ENCODE assay signal across 8 mouse cellular contexts in genomic region chr11:5877921-5878526, GRCm38 (mm10). TPM values are rescaled to one million over a fixed set of nuclear protein-coding genes. Genes with fewer than 3 reads are reported as not detected.
DNase-seq lines count a peak whose midpoint lies in the region; ATAC-seq lines count a peak whose summit lies in the region.

Gene Pold2, minus strand, starts transcription at chr11:5878292.

- H3K4me3 ChIP-seq in hindbrain, embryonic 16.5 days (ENCODE audit: low read length), result peak within 1 kb of the TSS; percentile 82
- H3K4me3 ChIP-seq in macrophage (ENCODE audit: inconsistent target), result peak within 1 kb of the TSS; percentile 58

- H3K36me3 ChIP-seq in hindbrain, embryonic 16.5 days (ENCODE audit: control insufficient read depth, insufficient read depth, low read length), result peaks cover 18% of the 10 kb centered on the region
- H3K36me3 ChIP-seq in macrophage (ENCODE audit: inconsistent target), result peaks cover 7% of the 10 kb centered on the region; the same call in 1 of the 2 replicates

- under 1% methylated on average over 52 of the region's 52 CpGs for WGBS in hindbrain, embryonic 16.5 days
- 1% methylated on average over 48 of the region's 52 CpGs for WGBS in macrophage (ENCODE audit: missing documents)

- peak; percentile 99 for ATAC-seq in hindbrain, embryonic 16.5 days

- H3K9ac ChIP-seq in hindbrain, embryonic 16.5 days (ENCODE audit: low read depth, low read length), result peak within 1 kb of the TSS; percentile 78

- H3K27me3 ChIP-seq in hindbrain, embryonic 16.5 days (replicated peaks; ENCODE audit: control insufficient read depth, insufficient read depth, low read length), result no peaks in the 10 kb centered on the region

- peak within 1 kb of the TSS; percentile 90 for H3K27ac ChIP-seq in hindbrain, embryonic 16.5 days (ENCODE audit: low read depth, low read length)
- H3K27ac ChIP-seq in macrophage, result peak within 1 kb of the TSS; percentile 35

- peak; percentile 99 for DNase-seq in WW6 (ENCODE audit: low read depth, low spot score)
- peak; percentile 95 to 96 for DNase-seq in cerebellum, postnatal 4 days (ENCODE audit: low spot score in 2 of 2)
- DNase-seq in gastrocnemius, adult 18-20 months (ENCODE audit: low spot score), result peak; percentile 98
- DNase-seq in left cerebral cortex, adult 18-20 months (ENCODE audit: low spot score in 2 of 2), result peak; percentile 98 to 99
- DNase-seq in right cerebral cortex, adult 18-20 months, result peak; percentile 98
- DNase-seq in urinary bladder, postnatal 10 days (ENCODE audit: low spot score), result peak; percentile 82

- peak within 1 kb of the TSS; percentile 76 for H3K4me2 ChIP-seq in hindbrain, embryonic 16.5 days (ENCODE audit: low read length)

- no peaks in the 10 kb centered on the region for H3K9me3 ChIP-seq in hindbrain, embryonic 16.5 days (ENCODE audit: control insufficient read depth, low read length)

- H3K79me2 ChIP-seq in macrophage (ENCODE audit: inconsistent target), result no peaks in the 10 kb centered on the region

- peaks cover 17% of the 10 kb centered on the region for H3K4me1 ChIP-seq in hindbrain, embryonic 16.5 days (ENCODE audit: control insufficient read depth, insufficient read depth, low read depth, low read length)

RNA-seq across cellular contexts. Expression of gene Pold2, which starts in this region (rescaled TPM):
- total RNA-seq in gastrocnemius, adult 18-20 months (2021), result 10 to 100 TPM; 44.5 to 45.6 TPM
- 59.6 and 62.5 TPM in 2 replicates for polyA plus RNA-seq in hindbrain, embryonic 16.5 days (2015; fragmentation: Nextera tagmentation; extraction: Ambion mirVana)
- total RNA-seq in left cerebral cortex, adult 18-20 months (2021), result 10 to 100 TPM; 27.1 to 29.0 TPM
- 10 to 100 TPM in 1 of 26 experiments, 1 to 10 TPM in 22, under 1 TPM in 1, not detected in 2; 0.99 to 11.1 (median 3.7) TPM for total RNA-seq in macrophage (2018; cell fraction: chromatin; rRNA removed)
- 10 to 100 TPM in 12 of 26 experiments, 1 to 10 TPM in 14; 5.9 to 14.6 (median 9.9) TPM for total RNA-seq in macrophage (2018; cell fraction: cytosol; rRNA removed)
- total RNA-seq in macrophage (2018; cell fraction: nucleus; rRNA removed), result 10 to 100 TPM in 2 of 26 experiments, 1 to 10 TPM in 24; 1.2 to 21.0 (median 3.7) TPM
- 5.7 to 28.7 TPM (median 9.5 TPM) in 3 replicates for polyA plus RNA-seq in macrophage (2018)

Comparison
In these comparisons a context has a peak if more than half of its experiments do, and no peak if none do; other contexts are left out.
1. Peak in every context shown above with its lines: DNase-seq, ATAC-seq, H3K4me3 ChIP-seq and H3K27ac ChIP-seq.